Mouse (Mus musculus): Measurements from ENCODE around the gene Kctd5. TPM values are rescaled to one million over a fixed set of nuclear protein-coding genes. Genes with fewer than 3 reads are reported as not detected.

Kctd5 gene
- polyA plus RNA-seq, 2 experiments: 10.0 to 10.9 TPM

GRCm38 (mm10) chr17:24044482-24044881, 28.8 kb downstream of the Kctd5 start:
- H3K9ac ChIP-seq (replicated peaks): no peak overlapping the region
- 41% methylated on average over 5 of the region's 5 CpGs for WGBS (ENCODE audit: insufficient replicate concordance)
- H3K4me1 ChIP-seq (replicated peaks; ENCODE audit: control insufficient read depth in 2 of 2, insufficient read depth in 2 of 2, low read length in 1 of 2): no peaks in the 10 kb centered on the region
- H3K4me2 ChIP-seq (ENCODE audit: low read depth): no peak overlapping the region
- no peaks in the 10 kb centered on the region for H3K9me3 ChIP-seq (ENCODE audit: control insufficient read depth, low read length)
- ATAC-seq (ENCODE audit: insufficient read depth) (no peak), DNase-seq (ENCODE audit: low read depth in 3 of 3, low spot score in 3 of 3) (no peak)
- TF ChIP-seq EP300 (IDR thresholded peaks at IDR 0.05; ENCODE audit: low read depth) (no peak), CTCF (IDR thresholded peaks at IDR 0.05; ENCODE audit: low read depth) (no peak)
- no peaks in the 10 kb centered on the region for H3K27me3 ChIP-seq (ENCODE audit: control insufficient read depth, insufficient read depth, low read length)
- H3K4me3 ChIP-seq (ENCODE audit: insufficient read depth in 1 of 2, low read depth in 2 of 2, low read length in 2 of 2): no peak overlapping the region
- peaks cover 4% of the 10 kb centered on the region for H3K36me3 ChIP-seq (replicated peaks; ENCODE audit: control insufficient read depth, insufficient read depth, low read depth)
- H3K27ac ChIP-seq: no peak overlapping the region

DNA sequence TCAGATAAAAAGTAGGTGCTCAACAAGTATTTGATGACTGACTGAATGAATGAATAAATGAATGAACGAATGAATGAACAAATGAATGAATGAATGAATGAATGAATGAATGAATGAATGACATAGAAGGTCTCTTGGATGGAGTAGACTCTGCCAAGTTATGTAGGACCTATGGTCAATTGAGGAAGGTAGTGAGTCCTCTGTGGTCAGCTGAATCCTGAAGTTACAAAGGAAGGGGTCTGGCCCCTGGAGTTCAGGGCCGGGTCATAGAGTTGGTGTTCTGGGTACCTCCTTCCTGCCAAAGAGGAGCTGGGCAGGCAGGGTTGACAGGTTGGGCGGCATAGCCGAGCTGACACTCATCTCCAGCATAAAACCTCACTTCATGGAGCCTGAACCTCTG, 35.4 kb downstream of the Kctd5 start, which contains the start of gene Prss27:
TSS of gene Prss27 (plus strand) at position 301 of the 400 bp plus-strand sequence.
- ATAC-seq (ENCODE audit: insufficient read depth): no peak
- 42% methylated on average over 4 of the region's 4 CpGs for WGBS (ENCODE audit: insufficient replicate concordance)
- Histone ChIP-seq H3K36me3 (replicated peaks; ENCODE audit: control insufficient read depth, insufficient read depth, low read depth) (no peaks in the 10 kb centered on the region), H3K4me1 (replicated peaks; ENCODE audit: control insufficient read depth in 2 of 2, insufficient read depth in 2 of 2, low read length in 1 of 2) (no peaks in the 10 kb centered on the region), H3K27ac (no peak within 1 kb of the TSS), H3K4me3 (ENCODE audit: insufficient read depth in 1 of 2, low read depth in 2 of 2, low read length in 2 of 2) (no peak within 1 kb of the TSS), H3K9ac (replicated peaks) (no peak within 1 kb of the TSS), H3K27me3 (ENCODE audit: control insufficient read depth, insufficient read depth, low read length) (no peaks in the 10 kb centered on the region), H3K4me2 (ENCODE audit: low read depth) (no peak within 1 kb of the TSS), H3K9me3 (ENCODE audit: control insufficient read depth, low read length) (no peaks in the 10 kb centered on the region)
- DNase-seq (ENCODE audit: low read depth in 3 of 3, low spot score in 3 of 3): no peak
- TF ChIP-seq EP300 (IDR thresholded peaks at IDR 0.05; ENCODE audit: low read depth) (no peak), CTCF (IDR thresholded peaks at IDR 0.05; ENCODE audit: low read depth) (no peak)

DNA sequence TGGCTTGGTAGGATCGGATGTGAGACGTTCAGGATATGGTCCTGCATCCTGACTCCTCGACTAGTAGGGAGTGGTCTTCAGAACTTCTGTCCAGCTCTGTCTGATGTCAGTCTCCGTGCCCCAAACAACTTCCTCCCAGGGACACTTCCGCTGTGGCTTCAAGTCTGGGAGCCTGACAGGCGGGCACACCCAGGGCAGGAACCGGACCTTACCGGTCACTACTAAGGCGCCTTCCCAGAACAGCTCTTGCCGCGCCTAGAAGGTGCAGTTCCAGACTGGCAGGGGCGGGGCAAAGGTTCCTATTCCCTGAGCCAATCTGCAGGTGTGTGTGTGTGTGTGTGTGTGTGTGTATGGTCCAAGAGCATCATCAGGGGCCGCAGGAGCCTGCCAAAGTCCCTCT, 35.9 kb downstream of the Kctd5 start:
- Histone ChIP-seq H3K27ac (no peak overlapping the region), H3K4me1 (replicated peaks; ENCODE audit: control insufficient read depth in 2 of 2, insufficient read depth in 2 of 2, low read length in 1 of 2) (no peaks in the 10 kb centered on the region), H3K36me3 (replicated peaks; ENCODE audit: control insufficient read depth, insufficient read depth, low read depth) (no peaks in the 10 kb centered on the region), H3K9me3 (ENCODE audit: control insufficient read depth, low read length) (no peaks in the 10 kb centered on the region), H3K4me3 (ENCODE audit: insufficient read depth in 1 of 2, low read depth in 2 of 2, low read length in 2 of 2) (no peak overlapping the region), H3K9ac (replicated peaks) (no peak overlapping the region), H3K27me3 (ENCODE audit: control insufficient read depth, insufficient read depth, low read length) (no peaks in the 10 kb centered on the region), H3K4me2 (ENCODE audit: low read depth) (no peak overlapping the region)
- no peak for DNase-seq (ENCODE audit: low read depth in 3 of 3, low spot score in 3 of 3)
- no peak for ATAC-seq (ENCODE audit: insufficient read depth)
- no peak for TF ChIP-seq EP300 (IDR thresholded peaks at IDR 0.05; ENCODE audit: low read depth)
- no peak for TF ChIP-seq CTCF (IDR thresholded peaks at IDR 0.05; ENCODE audit: low read depth)
- 30% methylated on average over 13 of the region's 13 CpGs for WGBS (ENCODE audit: insufficient replicate concordance)

GRCm38 (mm10) chr17:24036954-24037353, 36.3 kb downstream of the Kctd5 start:
- no peaks in the 10 kb centered on the region for H3K9me3 ChIP-seq (ENCODE audit: control insufficient read depth, low read length)
- 34% methylated on average over 6 of the region's 6 CpGs for WGBS (ENCODE audit: insufficient replicate concordance)
- no peak overlapping the region for H3K27ac ChIP-seq
- no peaks in the 10 kb centered on the region for H3K36me3 ChIP-seq (replicated peaks; ENCODE audit: control insufficient read depth, insufficient read depth, low read depth)
- no peaks in the 10 kb centered on the region for H3K27me3 ChIP-seq (ENCODE audit: control insufficient read depth, insufficient read depth, low read length)
- TF ChIP-seq CTCF (IDR thresholded peaks at IDR 0.05; ENCODE audit: low read depth): peak; percentile 35; the same call in 1 of the 2 replicates
- TF ChIP-seq EP300 (IDR thresholded peaks at IDR 0.05; ENCODE audit: low read depth): no peak
- H3K4me1 ChIP-seq (replicated peaks; ENCODE audit: control insufficient read depth in 2 of 2, insufficient read depth in 2 of 2, low read length in 1 of 2): no peaks in the 10 kb centered on the region
- H3K4me2 ChIP-seq (ENCODE audit: low read depth): no peak overlapping the region
- no peak overlapping the region for H3K9ac ChIP-seq (replicated peaks)
- ATAC-seq (ENCODE audit: insufficient read depth) (no peak), DNase-seq (ENCODE audit: low read depth in 3 of 3, low spot score in 3 of 3) (no peak)
- H3K4me3 ChIP-seq (ENCODE audit: insufficient read depth in 1 of 2, low read depth in 2 of 2, low read length in 2 of 2): no peak overlapping the region

DNA sequence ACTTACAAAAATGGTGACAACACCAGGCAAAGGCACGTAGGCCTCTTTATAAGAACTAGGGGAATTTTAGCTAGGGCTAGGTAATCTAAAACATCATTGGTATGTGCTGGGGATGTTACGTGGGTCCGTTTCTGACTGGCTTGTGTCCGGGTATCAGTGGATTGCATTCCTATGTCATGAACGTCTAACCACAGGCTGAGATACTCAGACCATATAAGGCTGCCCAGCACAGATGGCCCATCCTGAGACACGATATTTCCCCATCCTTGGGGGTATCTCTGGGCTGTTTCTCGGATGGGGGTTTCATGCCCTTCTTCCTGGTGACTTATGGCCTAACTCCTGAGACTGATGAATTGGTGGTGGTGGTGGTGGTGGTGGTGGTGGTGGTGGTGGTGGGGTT, 38.2 kb downstream of the Kctd5 start:
- no peak overlapping the region for H3K9ac ChIP-seq (replicated peaks)
- no peaks in the 10 kb centered on the region for H3K9me3 ChIP-seq (ENCODE audit: control insufficient read depth, low read length)
- H3K4me3 ChIP-seq (ENCODE audit: insufficient read depth in 1 of 2, low read depth in 2 of 2, low read length in 2 of 2): no peak overlapping the region
- H3K4me1 ChIP-seq (replicated peaks; ENCODE audit: control insufficient read depth in 2 of 2, insufficient read depth in 2 of 2, low read length in 1 of 2): no peaks in the 10 kb centered on the region
- TF ChIP-seq CTCF (IDR thresholded peaks at IDR 0.05; ENCODE audit: low read depth): no peak
- no peak for TF ChIP-seq EP300 (IDR thresholded peaks at IDR 0.05; ENCODE audit: low read depth)
- ATAC-seq (ENCODE audit: insufficient read depth) (no peak), DNase-seq (ENCODE audit: low read depth in 3 of 3, low spot score in 3 of 3) (no peak)
- no peak overlapping the region for H3K27ac ChIP-seq
- 53% methylated on average over 7 of the region's 7 CpGs for WGBS (ENCODE audit: insufficient replicate concordance)
- no peak overlapping the region for H3K4me2 ChIP-seq (ENCODE audit: low read depth)
- no peaks in the 10 kb centered on the region for H3K27me3 ChIP-seq (ENCODE audit: control insufficient read depth, insufficient read depth, low read length)
- no peaks in the 10 kb centered on the region for H3K36me3 ChIP-seq (replicated peaks; ENCODE audit: control insufficient read depth, insufficient read depth, low read depth)
